Mouse (Mus musculus): Measurements from ENCODE around the gene Pcyt2.

GRCm38 (mm10) chr11:120581490-120582267, 36.1 kb downstream of the Pcyt2 start, which contains the start of gene Arhgdia:
- TF ChIP-seq CTCF (IDR thresholded peaks at IDR 0.05; ENCODE audit: low read depth, low read length) = no peak
- TF ChIP-seq GATA2 (IDR thresholded peaks at IDR 0.05; ENCODE audit: borderline replicate concordance, low read depth, low read length) = no peak
- no peak for TF ChIP-seq TAL1 (conservative IDR thresholded peaks at IDR 0.05; ENCODE audit: low read depth, low read length)
